Mouse (Mus musculus) CH12.LX (cell line): Measurements from ENCODE around the gene Mlxipl. TPM values are rescaled to one million over a fixed set of nuclear protein-coding genes. Genes with fewer than 3 reads are reported as not detected.

ENCODE experiments used
- DNase-seq: peaks from one replicate; pipeline ENCODE4 v3.0.0-alpha.2; 2013; ENCODE audit errors: extremely low read depth
- H3K27ac ChIP-seq: 2 replicates; pipeline ENCODE4 v1.5.1; 2012; ENCODE audit warnings: low read depth, mild to moderate bottlenecking, control low read depth, moderate library complexity; ENCODE audit not compliant: insufficient read depth
- H3K27me3 ChIP-seq: replicated peaks from 2 replicates; pipeline ENCODE3; 2012; ENCODE audit warnings: inconsistent platforms
- H3K36me3 ChIP-seq, 2 experiments: replicated peaks in 1 of 2; 2 replicates each; pipeline versions ENCODE3 to v1.6.1; 2012; ENCODE audit warnings: inconsistent platforms in 1 of 2, low read length in 1 of 2, mild to moderate bottlenecking in 1 of 2, mixed read lengths in 1 of 2, moderate library complexity in 1 of 2; ENCODE audit not compliant: control insufficient read depth in 1 of 2, insufficient read depth in 1 of 2
- H3K4me1 ChIP-seq, 2 experiments: 2 replicates each; pipeline ENCODE4 v1.6.1; 2012; ENCODE audit warnings: inconsistent platforms in 1 of 2, moderate library complexity in 1 of 2; ENCODE audit not compliant: insufficient read depth in 2 of 2, control insufficient read depth in 1 of 2
- H3K4me2 ChIP-seq: 2 replicates; pipeline ENCODE4 v1.6.1; 2012; ENCODE audit warnings: low read depth, mild to moderate bottlenecking, control low read depth; ENCODE audit not compliant: poor library complexity, insufficient read depth, severe bottlenecking
- H3K4me3 ChIP-seq, 3 experiments: fragments of 150-350 bp in 1 of 3; sonication (generic) in 1 of 3; replicated peaks in 1 of 3; 2 replicates each; pipeline versions ENCODE3 to v1.5.1; 2011 to 2012; ENCODE audit warnings: low read depth in 2 of 3, low read length in 2 of 3, mild to moderate bottlenecking in 2 of 3, moderate library complexity in 2 of 3, control low read depth in 1 of 3, improper control_type of control experiment in 1 of 3, inconsistent platforms in 1 of 3, mixed read lengths in 1 of 3; ENCODE audit not compliant: poor library complexity in 1 of 3
- H3K79me2 ChIP-seq: replicated peaks from 2 replicates; pipeline ENCODE4 v1.6.1; 2012; ENCODE audit warnings: mild to moderate bottlenecking, moderate library complexity; ENCODE audit not compliant: control insufficient read depth, poor library complexity, insufficient read depth, severe bottlenecking; ENCODE audit errors: extremely low read depth
- H3K9ac ChIP-seq: 2 replicates; pipeline ENCODE4 v1.6.1; 2012; ENCODE audit warnings: low read depth, mild to moderate bottlenecking, control low read depth, moderate library complexity; ENCODE audit not compliant: insufficient read depth
- H3K9me3 ChIP-seq: replicated peaks from 2 replicates; pipeline ENCODE3; 2012; ENCODE audit warnings: low read length, inconsistent platforms, mixed read lengths
- BHLHE40 ChIP-seq: IDR thresholded peaks from 2 replicates; pipeline ENCODE4 v1.6.1; 2011; ENCODE audit warnings: mild to moderate bottlenecking, low read depth, low read length, improper control_type of control experiment
- CTCF ChIP-seq, 2 experiments: IDR thresholded peaks in 1 of 2; conservative IDR thresholded peaks in 1 of 2; 2 replicates each; pipeline ENCODE4 v1.5.1; 2011 to 2012; ENCODE audit warnings: low read depth in 2 of 2, low read length in 2 of 2, improper control_type of control experiment in 1 of 2, inconsistent platforms in 1 of 2, mild to moderate bottlenecking in 1 of 2, moderate library complexity in 1 of 2
- ETS1 ChIP-seq: conservative IDR thresholded peaks from 2 replicates; pipeline ENCODE4 v1.6.1; 2012; ENCODE audit warnings: low read depth, mild to moderate bottlenecking, inconsistent platforms, low read length, improper control_type of control experiment, moderate library complexity
- HCFC1 ChIP-seq: IDR thresholded peaks from 2 replicates; pipeline ENCODE4 v1.6.1; 2012; ENCODE audit warnings: low read depth, mild to moderate bottlenecking, inconsistent platforms, low read length, improper control_type of control experiment
- MYC ChIP-seq: IDR thresholded peaks from 2 replicates; pipeline ENCODE4 v1.6.1; 2011; ENCODE audit warnings: low read depth, mild to moderate bottlenecking, improper control_type of control experiment, low read length
- NELFE ChIP-seq: IDR thresholded peaks from 2 replicates; pipeline ENCODE4 v1.6.1; 2011; ENCODE audit warnings: low read depth, low read length, improper control_type of control experiment
- NRF1 ChIP-seq: IDR thresholded peaks from 2 replicates; pipeline ENCODE4 v1.6.1; 2014; ENCODE audit warnings: low read depth, mild to moderate bottlenecking, inconsistent platforms, low read length, improper control_type of control experiment, moderate library complexity
- POLR2AphosphoS2 ChIP-seq: IDR thresholded peaks from 2 replicates; pipeline ENCODE4 v1.6.1; 2011; ENCODE audit warnings: low read depth, low read length, improper control_type of control experiment
- RAD21 ChIP-seq: IDR thresholded peaks from 2 replicates; pipeline ENCODE4 v1.6.1; 2011; ENCODE audit warnings: low read depth, mild to moderate bottlenecking, low read length, improper control_type of control experiment, moderate library complexity
- SMC3 ChIP-seq: IDR thresholded peaks from 2 replicates; pipeline ENCODE4 v1.6.1; 2011; ENCODE audit warnings: low read depth, low read length, improper control_type of control experiment
- ZNF384 ChIP-seq: IDR thresholded peaks from 2 replicates; pipeline ENCODE4 v1.6.1; 2012; ENCODE audit warnings: low read depth, low read length, improper control_type of control experiment, inconsistent platforms
- dilution Hi-C: fragments of 300-500 bp; cut with MboI; formaldehyde crosslinking; loops from 2 replicates; pipeline ENCODE4 v1.14.3; 2020; ENCODE audit warnings: low sequenced_read_pairs; ENCODE audit not compliant: extremely low pct_unique_long_range_greater_than_20kb, extremely low pct_ligation_motif_present
- in situ Hi-C: fragments of 300-500 bp; cut with MboI; formaldehyde crosslinking; loops from 3 replicates; pipeline ENCODE4 v1.14.3; 2019; ENCODE audit warnings: low sequenced_read_pairs, low pct_ligation_motif_present, low pct_unique_long_range_greater_than_20kb, mixed read lengths
- polyA plus RNA-seq: library from polyadenylated mRNA; unstranded; fragments of >175 nt; gene quantifications from 2 replicates; pipeline ENCODE4 v1.2.1, GENCODE M21; 2012; ENCODE audit warnings: low read depth; ENCODE audit not compliant: insufficient read length
- total RNA-seq, 2 experiments: library from RNA; depleted of rRNA; stranded (reverse); fragments of 300-350 nt in 1 of 2; fragments of >200 nt in 1 of 2; gene quantifications; 2 replicates each; pipeline ENCODE4 v1.2.3; 2012 to 2014

Gene Mlxipl
- total and polyA plus RNA-seq, 3 experiments, result not detected

DNA sequence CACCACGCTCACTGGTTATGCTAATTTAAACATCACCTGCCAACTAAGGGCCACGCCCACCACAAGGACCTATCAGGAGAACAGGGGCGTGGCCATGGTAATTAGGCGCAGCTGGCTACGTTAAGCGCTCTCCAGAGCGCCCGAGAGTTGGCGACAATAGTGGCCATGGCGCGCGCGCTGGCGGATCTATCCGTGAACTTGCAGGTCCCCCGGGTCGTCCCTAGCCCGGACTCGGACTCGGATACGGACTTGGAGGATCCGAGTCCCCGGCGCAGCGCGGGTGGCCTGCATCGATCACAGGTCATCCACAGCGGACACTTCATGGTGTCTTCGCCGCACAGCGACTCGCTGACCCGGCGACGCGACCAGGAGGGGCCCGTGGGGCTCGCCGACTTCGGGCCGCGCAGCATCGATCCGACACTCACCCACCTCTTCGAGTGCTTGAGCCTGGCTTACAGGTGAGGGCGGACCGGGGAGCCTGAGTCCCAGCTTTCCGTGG lies 17.1 kb downstream of the Mlxipl start:
- TF ChIP-seq NELFE, result no peak
- TF ChIP-seq NRF1, result no peak
- no peak for TF ChIP-seq ETS1
- no peak for TF ChIP-seq POLR2AphosphoS2
- TF ChIP-seq ZNF384, result no peak
- TF ChIP-seq MYC, result no peak
- TF ChIP-seq HCFC1, result no peak
- TF ChIP-seq BHLHE40, result no peak
- TF ChIP-seq, all 38 proteins: peak for 0
- no peaks in the 10 kb centered on the region for H3K4me1 ChIP-seq
- peaks cover 85% of the 10 kb centered on the region for H3K27me3 ChIP-seq

DNA sequence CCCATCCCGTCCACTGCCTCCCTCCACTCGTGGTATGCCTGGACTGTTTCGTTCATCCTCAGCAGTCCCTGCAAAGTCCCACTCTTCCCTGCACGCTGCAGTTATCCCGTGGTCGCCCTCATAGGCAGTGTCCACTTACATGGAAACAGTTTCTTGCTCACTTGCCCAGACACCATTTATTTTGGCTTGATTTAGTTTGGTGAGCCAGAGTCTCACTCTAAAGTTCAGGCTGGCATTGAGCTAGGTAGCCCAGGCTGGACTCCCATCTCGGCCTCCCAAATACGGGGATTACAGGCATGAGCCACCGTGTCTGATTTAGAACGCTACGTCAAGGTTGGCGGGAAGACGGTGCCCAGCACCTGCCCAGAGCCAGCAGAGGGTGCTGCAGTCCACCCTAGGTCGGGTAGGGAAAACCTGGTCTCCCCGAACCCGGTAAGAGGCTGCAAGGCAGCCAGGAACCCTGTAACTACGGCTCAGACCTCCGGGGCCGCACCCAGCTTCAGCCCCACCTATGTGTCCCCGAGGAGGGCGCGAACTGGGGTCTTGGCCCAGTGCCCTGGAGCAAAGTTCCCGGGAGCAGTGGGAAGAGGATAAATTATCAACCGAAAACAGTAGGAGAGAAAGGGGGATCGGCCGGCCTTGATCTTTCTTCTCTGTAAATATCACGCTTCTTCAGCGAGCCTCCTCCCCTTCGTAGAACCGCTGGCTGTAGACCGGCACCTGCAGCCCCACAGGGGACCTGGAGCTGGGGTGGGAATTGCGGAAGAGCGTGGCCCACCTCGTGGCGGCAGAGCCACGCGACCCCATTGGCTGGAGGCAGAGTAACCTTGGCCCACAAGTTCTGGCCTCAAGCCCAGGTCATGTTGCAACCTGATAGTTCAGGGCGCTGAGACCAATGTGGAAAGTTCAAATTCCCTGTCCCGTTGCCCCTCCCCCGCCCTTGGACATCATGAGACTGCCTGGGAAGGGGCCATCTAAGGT lies 18.1 kb downstream of the Mlxipl start:
- H3K27ac ChIP-seq, result no peak overlapping the region
- in situ Hi-C loops (loop anchor here (25.0 kb wide), 1 partner anchor 196 kb away; the partner anchor contains the start of genes Cldn13 and Tmem270), dilution Hi-C loops (no loop called here)
- no peak overlapping the region for H3K4me2 ChIP-seq
- H3K79me2 ChIP-seq, result no peaks in the 10 kb centered on the region
- H3K4me1 ChIP-seq, result no peaks in the 10 kb centered on the region
- no peaks in the 10 kb centered on the region for H3K36me3 ChIP-seq
- peak; percentile 11 for TF ChIP-seq RAD21
- TF ChIP-seq CTCF (conservative IDR thresholded peaks at IDR 0.05 in 1 of 2, IDR thresholded peaks at IDR 0.05 in 1 of 2; ENCODE audit: low read depth in 2 of 2, low read length in 2 of 2), result peak in 1 of 2 experiments; percentile 46; a peak in 2 of 4 replicates
- peak; percentile 13; the same call in 1 of the 2 replicates for TF ChIP-seq SMC3
- TF ChIP-seq MYC, result no peak
- H3K9ac ChIP-seq, result no peak overlapping the region
- peaks cover 83% of the 10 kb centered on the region for H3K27me3 ChIP-seq
- H3K9me3 ChIP-seq, result peaks cover 20% of the 10 kb centered on the region
- DNase-seq, result no peak
- H3K4me3 ChIP-seq, result no peak overlapping the region

More for the DNA sequence above, 17.1 kb downstream of the Mlxipl start:
- no peak for DNase-seq
- in situ Hi-C loops (loop anchor here (25.0 kb wide), 1 partner anchor 195 kb away; the partner anchor contains the start of genes Cldn13 and Tmem270), dilution Hi-C loops (no loop called here)
- Histone ChIP-seq H3K9ac (no peak overlapping the region), H3K4me2 (no peak overlapping the region; the same call in 1 of the 2 replicates), H3K9me3 (peaks cover 19% of the 10 kb centered on the region), H3K27ac (no peak overlapping the region), H3K4me3 (no peak overlapping the region), H3K36me3 (no peaks in the 10 kb centered on the region), H3K79me2 (no peaks in the 10 kb centered on the region)
